Mouse (Mus musculus) spleen, adult 18-20 months (tissue): Measurements from ENCODE around the gene Slc22a18.
"Not testable (repeated sequence)": the region's sequence is repeated elsewhere in the genome, so short reads cannot be mapped to it uniquely, and the experiment has no call there.

Experiments used
- DNase-seq, 2 experiments: peaks; one replicate each; pipeline ENCODE4 v3.0.0; 2022; ENCODE audit warnings: mixed read lengths in 2 of 2

Slc22a18 gene

DNA sequence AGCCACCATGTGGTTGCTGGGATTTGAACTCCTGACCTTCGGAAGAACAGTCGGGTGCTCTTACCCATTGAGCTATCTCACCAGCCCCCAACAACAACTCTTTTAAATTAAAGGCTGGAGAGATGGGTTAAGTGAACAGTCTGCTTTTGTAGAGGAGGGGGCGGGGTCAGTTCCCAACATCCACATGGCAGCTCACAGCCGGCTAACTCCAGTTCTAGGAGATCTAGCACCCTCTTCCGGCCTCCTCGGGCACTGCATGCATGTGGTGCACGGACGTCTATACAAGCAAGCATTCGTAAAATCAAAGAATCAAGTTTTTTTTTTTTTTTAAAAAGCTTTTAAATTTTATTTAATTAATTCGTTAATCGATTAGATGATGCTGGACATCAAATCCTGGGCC is 32.3 kb downstream of the Slc22a18 start:
- peak; percentile 38 to 67 for DNase-seq

GRCm38 (mm10) chr7:143506271-143506670 is 32.7 kb downstream of the Slc22a18 start:
- no peak for DNase-seq

DNA sequence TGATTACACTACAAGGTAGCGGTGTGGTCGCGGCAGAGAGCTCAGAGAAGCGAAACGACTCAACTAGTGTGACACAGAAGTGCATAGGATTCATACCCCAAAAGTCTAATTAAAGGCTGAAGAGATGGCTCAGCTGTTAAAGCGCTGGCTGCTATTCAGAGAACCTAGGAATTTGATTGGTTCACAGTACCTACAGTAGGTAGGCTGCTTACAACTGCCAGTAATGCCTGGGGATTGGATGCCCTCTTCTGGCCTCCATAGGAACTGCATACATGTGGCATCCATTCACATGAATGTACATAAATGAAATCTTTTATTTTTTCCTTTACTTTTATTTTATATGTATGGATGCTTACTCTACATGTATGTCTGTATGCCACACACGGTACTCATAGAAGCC is 33.1 kb downstream of the Slc22a18 start:
- peak in 1 of 2 experiments; percentile 41 for DNase-seq

GRCm38 (mm10) chr7:143509566-143509965 is 36.0 kb downstream of the Slc22a18 start:
- no peak for DNase-seq

- no peak for DNase-seq
These were observed 37.2 kb downstream of the Slc22a18 start for GRCm38 (mm10) chr7:143510593-143511334.

GRCm38 (mm10) chr7:143511335-143511712 is 37.8 kb downstream of the Slc22a18 start:
- DNase-seq, result no peak

GRCm38 (mm10) chr7:143513763-143514415 is 40.4 kb downstream of the Slc22a18 start:
- no peak for DNase-seq

DNA sequence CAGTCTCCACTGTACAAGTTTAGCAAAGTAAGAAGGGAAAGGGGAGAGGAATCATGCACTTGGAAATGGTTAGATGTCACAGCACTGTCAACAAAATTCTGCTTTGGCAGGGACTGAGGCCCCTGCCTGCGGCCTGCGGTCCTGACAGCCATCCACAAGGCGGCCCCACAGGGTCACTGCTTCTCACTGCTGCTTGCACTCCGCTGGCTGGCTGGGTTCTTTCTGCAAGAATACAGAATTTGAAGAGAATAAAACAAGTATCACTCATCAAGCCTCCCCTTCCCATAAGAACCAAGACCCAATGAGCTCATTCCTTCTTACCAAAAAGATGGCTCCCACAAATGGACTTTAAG is 40.9 kb downstream of the Slc22a18 start:
- DNase-seq, result no peak

GRCm38 (mm10) chr7:143519333-143519732 is 45.8 kb downstream of the Slc22a18 start:
- DNase-seq, result no peak

- DNase-seq, result no peak
These were observed 58.9 kb downstream of the Slc22a18 start for GRCm38 (mm10) chr7:143532410-143532809.

DNA sequence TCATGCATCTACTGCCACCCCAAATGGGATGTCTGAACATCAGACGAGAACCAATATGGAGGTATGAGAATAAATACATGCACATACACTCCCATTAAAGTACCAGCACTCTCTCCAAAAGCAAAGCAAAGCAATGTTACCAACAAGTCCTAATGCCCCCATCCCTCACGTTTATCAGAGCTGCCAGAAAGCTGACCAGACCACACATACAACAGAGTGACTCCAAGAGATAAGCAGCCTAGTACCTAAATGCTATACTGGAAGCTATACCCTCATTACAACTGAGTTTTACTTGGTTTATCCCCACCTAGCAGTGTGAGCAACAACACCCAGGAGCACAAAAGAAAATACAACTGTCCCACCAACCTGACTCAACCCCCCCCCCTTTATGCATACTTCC is 59.7 kb downstream of the Slc22a18 start:
- DNase-seq, result no peak

DNA sequence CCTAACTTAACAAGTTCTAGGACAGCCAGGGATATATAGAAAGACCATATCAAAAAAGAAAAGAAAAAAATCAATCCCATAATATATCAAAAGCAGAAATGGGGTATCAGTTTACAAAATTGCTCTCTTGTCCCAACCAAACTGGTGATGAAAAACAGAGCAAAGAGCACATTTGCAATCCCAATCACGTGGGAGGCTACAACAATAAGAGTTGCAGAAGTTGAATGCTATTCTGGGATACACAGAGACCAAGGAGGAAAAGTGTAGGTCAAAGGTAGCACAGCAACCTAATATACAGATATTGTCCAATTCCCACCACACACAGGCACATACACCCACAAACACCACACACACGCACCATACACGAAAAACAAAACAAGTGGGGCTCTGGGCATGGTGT is 62.7 kb downstream of the Slc22a18 start:
- DNase-seq, result no peak

DNA sequence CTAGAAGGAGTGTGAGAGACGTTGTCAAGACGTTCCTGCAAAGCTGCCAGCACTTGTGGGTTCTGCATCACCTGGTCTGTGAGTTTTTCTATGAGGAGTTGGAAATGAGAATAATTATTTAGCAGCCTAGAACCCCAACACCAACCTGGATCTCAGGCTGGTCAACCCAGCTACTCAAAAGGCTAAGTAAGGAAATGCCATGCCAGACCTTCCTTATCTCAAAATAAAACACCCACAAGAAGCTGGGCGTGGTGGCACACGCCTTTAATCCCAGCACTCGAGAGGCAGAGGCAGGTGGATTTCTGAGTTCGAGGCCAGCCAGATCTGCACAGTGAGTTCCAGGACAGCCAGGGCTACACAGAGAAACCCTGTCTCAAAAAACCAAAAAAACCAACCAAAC is 64.7 kb downstream of the Slc22a18 start:
- DNase-seq, result not testable (repeated sequence)

GRCm38 (mm10) chr7:143538671-143539070 is 65.1 kb downstream of the Slc22a18 start:
- no peak for DNase-seq

DNA sequence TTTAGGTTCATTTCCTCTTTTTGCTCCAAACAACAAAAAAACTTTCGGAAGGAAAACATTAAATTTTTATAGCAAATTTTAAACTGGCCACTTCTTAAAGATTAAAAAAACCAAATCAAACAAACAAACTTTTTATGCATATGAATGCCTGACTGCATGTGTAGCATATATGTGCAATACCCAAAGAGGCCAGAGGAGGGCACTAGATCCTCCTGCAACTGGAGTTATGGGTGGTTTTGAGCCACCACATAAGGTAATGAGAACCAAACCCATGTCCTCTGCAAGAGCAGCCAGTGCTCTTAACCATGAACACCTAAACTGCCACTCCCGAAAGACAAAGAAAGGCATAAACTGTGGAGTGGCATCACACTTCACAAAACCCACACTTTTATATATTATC is 70.8 kb downstream of the Slc22a18 start:
- DNase-seq, result peak in 1 of 2 experiments; percentile 39

DNA sequence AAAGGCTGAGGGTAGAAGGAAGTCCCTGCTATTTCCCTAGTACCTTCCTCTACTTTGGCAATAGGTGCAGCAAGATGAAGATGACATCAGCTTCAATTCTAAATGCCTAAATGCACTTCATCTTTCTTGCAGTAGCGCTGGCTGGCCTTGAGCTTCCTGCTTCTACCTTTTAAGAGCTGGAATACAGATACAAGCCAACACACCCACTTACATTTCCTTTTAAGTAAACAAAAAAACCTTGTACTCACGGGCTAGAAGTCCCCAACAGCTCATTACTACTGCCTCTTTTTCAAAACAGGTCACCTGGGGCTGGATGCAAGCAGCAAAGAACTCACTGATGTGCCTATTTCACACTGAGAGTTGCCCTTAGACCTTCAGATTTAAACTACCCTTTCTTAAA is 73.0 kb downstream of the Slc22a18 start:
- DNase-seq, result no peak

DNA sequence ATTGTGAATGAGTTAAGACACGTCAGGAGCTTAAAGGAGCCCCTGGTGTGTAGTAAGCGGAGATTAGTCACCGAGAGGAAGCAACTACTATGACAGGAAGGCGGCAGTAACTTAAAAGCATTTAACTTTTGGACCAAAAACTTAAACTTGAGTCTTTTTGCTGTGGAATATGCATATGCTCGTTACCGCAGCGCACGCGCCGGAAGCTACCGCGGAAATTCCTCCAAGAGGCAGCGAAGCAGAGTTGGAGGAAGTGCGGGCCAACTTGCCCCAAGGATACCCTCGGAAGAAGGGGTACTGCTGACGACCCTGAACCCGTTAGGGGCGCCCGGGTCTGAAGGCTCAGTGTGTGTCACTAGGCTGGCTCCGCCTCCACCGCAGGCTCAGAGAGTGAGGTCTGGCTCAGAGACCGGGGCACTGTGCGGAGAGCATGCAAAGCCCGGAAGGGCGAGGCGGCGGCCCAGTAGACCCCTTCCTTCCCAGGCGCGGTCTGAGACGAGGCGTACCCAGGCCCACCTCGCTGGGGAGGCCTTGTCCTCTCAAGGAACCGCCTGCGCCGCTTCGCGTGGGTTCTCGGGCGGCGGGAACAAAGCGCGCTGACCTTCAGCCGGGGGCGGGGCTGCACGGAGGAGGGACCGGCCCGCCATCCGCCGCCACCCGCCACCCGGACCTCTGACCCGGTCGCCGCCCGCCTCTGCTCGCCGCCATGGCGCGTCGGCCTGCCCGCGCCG is 74.9 kb downstream of the Slc22a18 start:
- DNase-seq, result peak in 1 of 2 experiments; percentile 60
